Mouse (Mus musculus): Measurements from ENCODE around the gene Zfp992. TPM values are rescaled to one million over a fixed set of nuclear protein-coding genes. Genes with fewer than 3 reads are reported as not detected.
"Not testable (repeated sequence)": the region's sequence is repeated elsewhere in the genome, so short reads cannot be mapped to it uniquely, and the experiment has no call there.

Gene Zfp992
- polyA plus RNA-seq (2016; fragmentation: Nextera tagmentation; extraction: Ambion mirVana), result 4.9 and 5.1 TPM in 2 replicates

DNA sequence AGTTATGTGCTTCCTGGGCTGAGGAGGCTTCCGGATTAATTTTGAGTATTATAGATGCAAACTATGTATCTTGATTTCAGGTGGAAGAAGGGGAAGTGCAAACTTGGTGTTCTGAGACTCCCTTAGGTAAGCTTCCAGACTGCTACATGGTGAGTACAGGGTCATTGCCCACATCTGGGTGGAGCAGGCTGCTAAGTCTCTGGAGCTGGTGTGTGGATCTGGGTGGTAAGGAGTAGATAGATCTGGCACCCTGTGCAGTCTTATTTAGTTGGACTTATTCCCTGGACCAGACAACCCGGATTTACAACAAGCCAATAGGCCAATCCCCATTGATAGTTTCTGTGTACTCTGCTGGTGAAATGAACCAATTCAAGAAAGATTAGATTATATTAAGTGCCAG lies at the start of gene Zfp992:
Gene Zfp992, plus strand, starts transcription at position 74 of the 400 bp plus-strand sequence.
- H3K4me3 ChIP-seq; H3K27me3 ChIP-seq (ENCODE audit: low read depth, poor library complexity, severe bottlenecking); H3K27ac ChIP-seq; DNase-seq (ENCODE audit: low spot score); H3K36me3 ChIP-seq; H3K4me1 ChIP-seq: not testable (repeated sequence)
- H3K9me3 ChIP-seq (replicated peaks), result peaks cover 16% of the 10 kb centered on the region
- 97% methylated on average over 2 of the region's 2 CpGs for WGBS

DNA sequence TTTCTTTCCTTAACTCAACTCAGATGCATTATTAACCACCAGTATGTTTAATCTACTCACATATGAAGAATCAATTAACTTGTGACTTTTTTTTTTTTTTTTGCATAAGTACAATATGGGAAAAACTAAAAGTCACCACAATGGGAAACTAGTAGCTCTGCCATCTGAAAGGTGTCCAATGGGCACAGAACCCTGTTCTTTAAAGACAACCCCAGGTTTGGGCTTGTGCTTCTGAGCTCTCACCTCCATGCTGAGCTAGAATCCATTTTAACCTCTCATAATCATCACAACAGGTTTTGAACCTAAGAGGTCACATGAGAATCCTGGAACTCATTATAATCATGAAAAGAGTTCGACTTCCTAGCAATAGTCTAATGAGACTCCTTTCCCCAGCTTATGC lies 19.4 kb upstream of the Zfp992 start:
- H3K4me3 ChIP-seq; H3K27me3 ChIP-seq (ENCODE audit: low read depth, poor library complexity, severe bottlenecking); H3K9me3 ChIP-seq (replicated peaks); H3K4me1 ChIP-seq; H3K27ac ChIP-seq; DNase-seq (ENCODE audit: low spot score): not testable (repeated sequence)
- 0% methylated on average over 1 of the region's 1 CpGs for WGBS
- peaks cover 12% of the 10 kb centered on the region for H3K36me3 ChIP-seq

DNA sequence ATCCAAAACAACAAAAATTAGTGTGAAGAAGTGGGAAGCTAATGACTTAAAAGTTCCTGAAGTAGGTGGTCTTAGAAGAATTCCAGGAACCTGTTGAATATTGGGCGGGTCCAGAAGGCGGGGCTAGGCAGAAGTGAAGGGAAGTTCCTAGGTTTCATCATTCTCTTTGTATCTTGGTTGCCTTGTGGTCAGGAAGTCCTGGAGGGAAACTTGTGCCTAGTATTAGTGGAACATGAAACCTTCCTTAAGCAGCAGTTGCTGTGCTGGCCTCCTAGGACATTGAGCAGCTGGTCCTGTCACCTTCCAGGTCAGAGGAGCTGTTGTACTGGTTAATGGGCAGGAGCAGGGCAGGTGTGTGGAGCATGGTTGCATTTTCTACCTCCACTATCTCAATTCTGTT lies 17.9 kb upstream of the Zfp992 start:
- WGBS, result 73% methylated on average over 2 of the region's 2 CpGs
- H3K27me3 ChIP-seq (ENCODE audit: low read depth, poor library complexity, severe bottlenecking); H3K9me3 ChIP-seq (replicated peaks); H3K4me3 ChIP-seq; H3K4me1 ChIP-seq; H3K36me3 ChIP-seq; H3K27ac ChIP-seq; DNase-seq (ENCODE audit: low spot score): not testable (repeated sequence)

DNA sequence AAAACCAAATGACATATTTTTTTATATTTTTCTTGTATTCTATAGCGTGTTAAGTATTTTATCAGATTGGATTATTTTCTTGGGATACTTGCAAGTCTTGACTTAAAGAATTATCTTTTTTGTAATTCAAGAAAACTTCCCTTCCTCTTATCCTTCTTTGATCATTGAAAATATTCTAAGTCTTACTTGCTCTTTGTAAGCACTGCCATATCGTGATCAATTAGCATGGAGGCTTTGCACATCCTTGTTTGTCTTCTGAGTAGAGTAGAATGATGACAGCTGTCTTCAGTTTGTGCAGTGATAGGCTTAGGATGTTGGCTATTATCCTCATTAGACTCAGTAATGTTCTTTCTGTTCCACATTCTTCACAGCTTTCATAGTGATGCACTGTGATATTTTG lies 13.3 kb upstream of the Zfp992 start:
- H3K27me3 ChIP-seq (ENCODE audit: low read depth, poor library complexity, severe bottlenecking); H3K4me1 ChIP-seq; H3K36me3 ChIP-seq; H3K27ac ChIP-seq; H3K9me3 ChIP-seq (replicated peaks); DNase-seq (ENCODE audit: low spot score); H3K4me3 ChIP-seq: not testable (repeated sequence)
- WGBS, result 93% methylated on average over 2 of the region's 2 CpGs

DNA sequence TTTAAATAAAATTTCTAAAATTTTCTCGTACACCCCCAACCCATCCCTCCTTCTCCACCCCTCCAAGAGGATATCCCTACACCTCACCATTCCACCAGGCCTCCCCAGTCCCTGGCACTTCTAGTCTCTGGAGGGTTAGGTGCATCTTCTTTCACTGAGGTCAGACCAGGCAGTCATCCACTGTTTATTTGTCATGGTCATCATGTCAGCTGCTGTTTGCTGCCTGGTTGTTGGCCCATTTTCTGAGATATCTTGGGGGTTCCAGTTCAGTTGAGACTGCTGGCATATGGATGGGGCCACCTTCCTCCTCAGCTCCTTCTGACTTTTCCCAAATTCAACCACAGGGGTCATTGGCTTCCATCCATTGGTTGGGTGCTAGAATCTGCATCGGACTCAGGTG lies 11.6 kb upstream of the Zfp992 start:
- not testable (repeated sequence) for DNase-seq (ENCODE audit: low spot score); H3K27ac ChIP-seq; H3K27me3 ChIP-seq (ENCODE audit: low read depth, poor library complexity, severe bottlenecking); H3K4me1 ChIP-seq; H3K4me3 ChIP-seq; H3K36me3 ChIP-seq; H3K9me3 ChIP-seq (replicated peaks)
- 89% methylated on average over 1 of the region's 2 CpGs for WGBS

- H3K4me1 ChIP-seq; H3K27me3 ChIP-seq (ENCODE audit: low read depth, poor library complexity, severe bottlenecking); DNase-seq (ENCODE audit: low spot score); H3K27ac ChIP-seq; H3K36me3 ChIP-seq; H3K4me3 ChIP-seq: not testable (repeated sequence)
- peaks cover 10% of the 10 kb centered on the region; the same call in 1 of the 2 replicates for H3K9me3 ChIP-seq (replicated peaks)
Observed at GRCm38 (mm10) chr4:146444345-146444744, 4.5 kb upstream of the Zfp992 start.

GRCm38 (mm10) chr4:146445121-146445520 lies 3.7 kb upstream of the Zfp992 start:
- H3K36me3 ChIP-seq; H3K27me3 ChIP-seq (ENCODE audit: low read depth, poor library complexity, severe bottlenecking); H3K4me1 ChIP-seq; H3K4me3 ChIP-seq; DNase-seq (ENCODE audit: low spot score); H3K27ac ChIP-seq: not testable (repeated sequence)
- peaks cover 10% of the 10 kb centered on the region; the same call in 1 of the 2 replicates for H3K9me3 ChIP-seq (replicated peaks)

GRCm38 (mm10) chr4:146446135-146446534 lies 2.7 kb upstream of the Zfp992 start:
- not testable (repeated sequence) for H3K27ac ChIP-seq; H3K4me3 ChIP-seq; H3K27me3 ChIP-seq (ENCODE audit: low read depth, poor library complexity, severe bottlenecking); DNase-seq (ENCODE audit: low spot score); H3K4me1 ChIP-seq; H3K36me3 ChIP-seq
- peaks cover 10% of the 10 kb centered on the region; the same call in 1 of the 2 replicates for H3K9me3 ChIP-seq (replicated peaks)
- WGBS, result 82% methylated on average over 4 of the region's 4 CpGs

- not testable (repeated sequence) for DNase-seq (ENCODE audit: low spot score); H3K36me3 ChIP-seq; H3K27ac ChIP-seq; H3K4me1 ChIP-seq; H3K4me3 ChIP-seq; H3K27me3 ChIP-seq (ENCODE audit: low read depth, poor library complexity, severe bottlenecking)
- WGBS, result 93% methylated on average over 2 of the region's 2 CpGs
- H3K9me3 ChIP-seq (replicated peaks), result peaks cover 10% of the 10 kb centered on the region; the same call in 1 of the 2 replicates
Observed at GRCm38 (mm10) chr4:146447016-146447415, 1.8 kb upstream of the Zfp992 start.

GRCm38 (mm10) chr4:146449711-146450110 lies 888 bp downstream of the Zfp992 start:
- H3K9me3 ChIP-seq (replicated peaks), result peaks cover 17% of the 10 kb centered on the region
- DNase-seq (ENCODE audit: low spot score); H3K27ac ChIP-seq; H3K4me3 ChIP-seq; H3K27me3 ChIP-seq (ENCODE audit: low read depth, poor library complexity, severe bottlenecking); H3K4me1 ChIP-seq; H3K36me3 ChIP-seq: not testable (repeated sequence)
- 91% methylated on average over 5 of the region's 5 CpGs for WGBS

- H3K36me3 ChIP-seq, result peaks cover 18% of the 10 kb centered on the region; the same call in 1 of the 2 replicates
- not testable (repeated sequence) for H3K27me3 ChIP-seq (ENCODE audit: low read depth, poor library complexity, severe bottlenecking); H3K4me1 ChIP-seq; H3K4me3 ChIP-seq; H3K27ac ChIP-seq
- peak; percentile 31 for DNase-seq (ENCODE audit: low spot score)
- H3K9me3 ChIP-seq (replicated peaks), result peaks cover 33% of the 10 kb centered on the region
- 89% methylated on average over 2 of the region's 2 CpGs for WGBS
Observed at GRCm38 (mm10) chr4:146452576-146452975, 3.8 kb downstream of the Zfp992 start.

- H3K36me3 ChIP-seq, result peaks cover 18% of the 10 kb centered on the region; the same call in 1 of the 2 replicates
- peaks cover 41% of the 10 kb centered on the region for H3K9me3 ChIP-seq (replicated peaks)
- not testable (repeated sequence) for H3K27me3 ChIP-seq (ENCODE audit: low read depth, poor library complexity, severe bottlenecking); H3K4me3 ChIP-seq; H3K4me1 ChIP-seq; H3K27ac ChIP-seq
- 88% methylated on average over 1 of the region's 1 CpGs for WGBS
- peak; percentile 28 for DNase-seq (ENCODE audit: low spot score)
Observed at GRCm38 (mm10) chr4:146454170-146454569, 5.3 kb downstream of the Zfp992 start.

- 61% methylated on average over 2 of the region's 2 CpGs for WGBS
- peak; percentile 27 for DNase-seq (ENCODE audit: low spot score)
- Histone ChIP-seq H3K36me3 (peaks cover 18% of the 10 kb centered on the region; the same call in 1 of the 2 replicates), H3K9me3 (replicated peaks) (peaks cover 43% of the 10 kb centered on the region), H3K27me3 (ENCODE audit: low read depth, poor library complexity, severe bottlenecking) (no peaks in the 10 kb centered on the region), H3K4me1 (no peaks in the 10 kb centered on the region), H3K4me3 (no peak overlapping the region), H3K27ac (no peak overlapping the region)
Observed at GRCm38 (mm10) chr4:146454896-146455295, 6.1 kb downstream of the Zfp992 start.

GRCm38 (mm10) chr4:146455321-146455721 lies 6.5 kb downstream of the Zfp992 start:
- H3K9me3 ChIP-seq (replicated peaks), result peaks cover 44% of the 10 kb centered on the region
- no peaks in the 10 kb centered on the region for H3K27me3 ChIP-seq (ENCODE audit: low read depth, poor library complexity, severe bottlenecking)
- no peak overlapping the region for H3K4me3 ChIP-seq
- H3K4me1 ChIP-seq, result no peaks in the 10 kb centered on the region
- H3K36me3 ChIP-seq, result peaks cover 18% of the 10 kb centered on the region; the same call in 1 of the 2 replicates
- WGBS, result 96% methylated on average over 7 of the region's 7 CpGs
- DNase-seq (ENCODE audit: low spot score), result peak; percentile 45
- H3K27ac ChIP-seq, result no peak overlapping the region

Data from limb, embryonic 10.5 days (tissue).